Mouse (Mus musculus) right cerebral cortex, postnatal 10 days (tissue): Measurements from ENCODE around the gene Setd4.

Experiments
- DNase-seq, 2 experiments: peaks; one replicate each; pipeline ENCODE4 v3.0.0; 2021; ENCODE audit warnings: low spot score in 2 of 2

Setd4 gene

DNA sequence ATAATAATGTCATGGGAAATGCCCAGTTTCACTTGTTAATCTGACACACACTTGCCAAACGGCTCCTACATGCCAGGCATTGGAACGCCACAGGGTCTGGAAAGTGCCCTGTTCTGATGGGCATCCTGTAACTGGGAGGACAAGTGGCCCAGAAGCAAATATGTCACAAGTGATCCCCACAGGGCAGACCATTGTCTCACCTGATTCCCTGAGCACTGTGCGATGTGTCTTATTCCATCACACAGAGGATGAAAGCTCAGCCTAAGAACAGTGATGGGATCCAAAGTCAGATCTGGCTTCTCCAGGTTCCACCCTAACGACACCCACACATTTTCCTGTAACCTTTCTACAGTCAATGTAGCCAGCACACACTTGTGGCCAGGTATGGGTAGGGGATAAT is 58.9 kb downstream of the Setd4 start:
- no peak for DNase-seq

DNA sequence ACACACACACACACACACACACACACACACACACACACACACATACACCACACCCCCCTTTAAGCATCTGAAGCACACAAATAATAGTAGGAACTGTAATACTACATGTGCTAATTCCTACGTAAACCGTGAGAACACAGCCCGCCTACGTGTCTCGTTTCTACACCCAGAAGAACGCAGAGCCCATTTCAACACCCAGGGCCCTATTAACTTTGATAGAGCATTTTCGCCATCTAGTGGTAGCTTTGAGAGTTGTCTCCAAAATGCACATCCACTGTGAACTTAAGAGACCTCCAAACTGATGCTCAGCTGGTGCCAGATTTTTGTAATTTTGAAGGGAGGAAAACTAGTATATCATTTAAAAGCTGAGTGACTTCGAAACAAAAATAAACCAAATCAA is 60.2 kb downstream of the Setd4 start:
- DNase-seq, result peak; percentile 82 to 84

DNA sequence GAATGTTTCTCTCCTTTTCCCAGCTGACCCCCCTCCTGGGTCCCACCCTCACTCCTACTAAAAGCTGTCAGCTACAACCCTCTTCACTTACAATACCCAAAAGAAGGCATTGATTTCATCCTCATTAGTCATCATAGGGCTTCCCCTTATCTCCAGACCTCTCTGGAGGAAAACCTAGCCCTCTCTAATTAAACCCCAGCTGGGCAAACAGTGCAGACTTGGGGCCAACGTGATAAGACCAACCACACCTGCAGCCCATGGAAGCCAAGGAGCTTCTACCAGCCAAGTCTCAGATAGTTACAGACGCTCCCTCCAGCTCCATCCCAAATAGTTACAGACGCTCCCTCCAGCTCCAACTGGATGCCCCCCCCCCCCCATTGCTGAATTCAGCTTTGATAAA is 64.0 kb downstream of the Setd4 start:
- no peak for DNase-seq

DNA sequence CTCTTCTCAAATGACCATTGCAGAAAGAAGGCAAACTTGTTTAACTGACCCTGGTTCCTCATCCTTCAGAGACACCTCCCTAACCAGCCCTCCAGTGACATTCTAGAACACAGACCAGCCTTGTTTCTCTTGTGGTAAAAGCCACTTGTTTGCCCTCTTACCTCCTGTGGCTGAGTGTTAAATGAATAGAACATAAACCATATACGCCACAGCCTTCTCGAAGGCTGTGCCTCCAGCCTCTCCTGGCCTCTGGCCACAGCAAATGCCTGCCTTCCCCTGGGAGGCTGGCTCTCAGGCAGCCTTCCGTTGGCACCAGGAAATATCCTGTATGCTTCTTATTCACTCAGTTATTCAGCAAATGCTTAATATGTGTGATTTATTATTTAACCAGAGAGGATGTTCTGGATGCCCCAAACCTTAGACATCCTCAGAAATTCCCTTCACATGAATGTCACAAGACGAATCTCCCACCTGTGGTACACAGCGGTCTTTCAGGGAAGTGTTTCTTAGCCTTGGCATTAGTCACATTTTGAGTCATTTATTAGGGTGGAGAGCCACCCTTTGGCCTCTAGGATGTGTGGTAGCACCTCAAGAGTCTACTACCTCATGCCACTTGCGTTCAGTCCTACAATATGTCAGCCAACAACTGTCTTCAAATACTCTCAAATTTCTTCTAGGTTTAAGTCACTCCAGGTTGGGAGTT is 68.6 kb downstream of the Setd4 start:
- DNase-seq, result no peak
